In genomic region chr10:81462415-81462804, GRCm38 (mm10) we compare ENCODE assay signal across 14 mouse cellular contexts. TPM values are rescaled to one million over a fixed set of nuclear protein-coding genes. Genes with fewer than 3 reads are reported as not detected.
DNase-seq lines count a peak whose midpoint lies in the region; ATAC-seq and TF ChIP-seq lines count a peak whose summit lies in the region.
"Had no signal": no experiment of that assay in that cellular context is flagged by ENCODE, and none has a peak within 500 bp of the region (broad histone marks: within the 10 kb centered on the region; RNA-seq: fewer than 3 reads in every experiment).

No protein-coding gene starts in this region.

- no peak for TF ChIP-seq POLR2A in thymus, adult 2 months (IDR thresholded peaks at IDR 0.05; ENCODE audit: control insufficient read depth, extremely low read depth, insufficient read depth, low read length, poor library complexity)

- H3K36me3 ChIP-seq in E14TG2a.4 (ENCODE audit: insufficient read depth, low read length): peaks cover 8% of the 10 kb centered on the region
- no peaks in the 10 kb centered on the region for H3K36me3 ChIP-seq in liver, postnatal 0 days (replicated peaks; ENCODE audit: insufficient read depth, low read length)
- H3K36me3 ChIP-seq in forebrain, embryonic 11.5 days (ENCODE audit: control insufficient read depth, insufficient read depth, low read length): no peaks in the 10 kb centered on the region
- no peaks in the 10 kb centered on the region for H3K36me3 ChIP-seq in thymus, adult 2 months (ENCODE audit: control insufficient read depth, insufficient read depth, low read length)
- H3K36me3 ChIP-seq: G1E had no signal

- DNase-seq in cerebellum, adult 11-12 months: peak; percentile 35
- DNase-seq in cerebellum, adult 9-10 months: no peak
- peak; percentile 2 to 8 for DNase-seq in layer of hippocampus, postnatal 25 days (ENCODE audit: extremely low spot score in 1 of 2, low spot score in 1 of 2)
- DNase-seq in layer of hippocampus, adult 9-10 months (ENCODE audit: low spot score): no peak
- peak; percentile 22 for DNase-seq in liver, postnatal 0 days
- DNase-seq in forebrain, embryonic 11.5 days (ENCODE audit: low spot score): no peak
- DNase-seq in thymus, adult 2 months: no peak
- DNase-seq: gastrocnemius, postnatal 25 days; kidney, adult 8-10 months; lung, postnatal 10 days; thymus, postnatal 36 days had no signal

- peaks cover 18% of the 10 kb centered on the region for H3K27me3 ChIP-seq in E14TG2a.4 (ENCODE audit: insufficient read depth, low read length)
- H3K27me3 ChIP-seq in liver, postnatal 0 days (ENCODE audit: insufficient read depth, low read length): peaks cover 73% of the 10 kb centered on the region
- H3K27me3 ChIP-seq in forebrain, embryonic 11.5 days (ENCODE audit: control insufficient read depth, insufficient read depth, low read length): peaks cover 56% of the 10 kb centered on the region
- H3K27me3 ChIP-seq in thymus, adult 2 months (ENCODE audit: control insufficient read depth, insufficient read depth, low read length): no peaks in the 10 kb centered on the region; the same call in 1 of the 2 replicates

- TF ChIP-seq CTCF in E14TG2a.4 (conservative IDR thresholded peaks at IDR 0.05; ENCODE audit: low read length): no peak
- TF ChIP-seq CTCF in liver, postnatal 0 days (IDR thresholded peaks at IDR 0.05; ENCODE audit: low read depth): no peak
- TF ChIP-seq CTCF in thymus, adult 2 months (IDR thresholded peaks at IDR 0.05; ENCODE audit: borderline replicate concordance, control insufficient read depth, extremely low read depth, insufficient read depth, low read length, poor library complexity): no peak

- H3K27ac ChIP-seq in liver, postnatal 0 days (ENCODE audit: low read depth): no peak overlapping the region
- no peak overlapping the region for H3K27ac ChIP-seq in forebrain, embryonic 11.5 days (ENCODE audit: low read depth, low read length)
- H3K27ac ChIP-seq in thymus, adult 2 months (ENCODE audit: control insufficient read depth, insufficient read depth, low read length): no peak overlapping the region
- H3K27ac ChIP-seq: forebrain, embryonic 12.5 days had no signal

- no peak for TF ChIP-seq EP300 in liver, postnatal 0 days (IDR thresholded peaks at IDR 0.05; ENCODE audit: low read depth)

- no peak overlapping the region for H3K9ac ChIP-seq in liver, postnatal 0 days (replicated peaks)
- no peak overlapping the region for H3K9ac ChIP-seq in forebrain, embryonic 11.5 days (ENCODE audit: low read length)
- H3K9ac ChIP-seq: forebrain, embryonic 12.5 days had no signal

- peaks cover 88% of the 10 kb centered on the region for H3K4me1 ChIP-seq in E14TG2a.4 (replicated peaks; ENCODE audit: low read depth, low read length)
- peaks cover 17% of the 10 kb centered on the region for H3K4me1 ChIP-seq in liver, postnatal 0 days (ENCODE audit: insufficient read depth)
- H3K4me1 ChIP-seq in forebrain, embryonic 11.5 days (replicated peaks; ENCODE audit: control insufficient read depth, insufficient read depth, low read length): peaks cover 9% of the 10 kb centered on the region
- peaks cover 11% of the 10 kb centered on the region for H3K4me1 ChIP-seq in thymus, adult 2 months (replicated peaks; ENCODE audit: control insufficient read depth, insufficient read depth, low read length)

- no peak for ATAC-seq in liver, postnatal 0 days
- ATAC-seq in forebrain, embryonic 11.5 days (replicated peaks; ENCODE audit: low FRiP score): no peak

- H3K9me3 ChIP-seq in E14TG2a.4 (ENCODE audit: low read length): no peaks in the 10 kb centered on the region
- H3K9me3 ChIP-seq in liver, postnatal 0 days (ENCODE audit: low read length): no peaks in the 10 kb centered on the region
- no peaks in the 10 kb centered on the region for H3K9me3 ChIP-seq in forebrain, embryonic 11.5 days (ENCODE audit: control insufficient read depth, low read length)
- H3K9me3 ChIP-seq: forebrain, embryonic 12.5 days; G1E had no signal

- 38% methylated on average over 7 of the region's 7 CpGs for WGBS in liver, postnatal 0 days (ENCODE audit: insufficient replicate concordance)
- 37% methylated on average over 7 of the region's 7 CpGs for WGBS in forebrain, embryonic 11.5 days
- WGBS in thymus, adult 2 months: 60% methylated on average over 7 of the region's 7 CpGs

- peak overlapping the region; percentile 54 for H3K4me3 ChIP-seq in E14TG2a.4 (replicated peaks; ENCODE audit: low read length)
- no peak overlapping the region for H3K4me3 ChIP-seq in liver, postnatal 0 days (ENCODE audit: low read depth, low read length)
- H3K4me3 ChIP-seq in forebrain, embryonic 11.5 days (ENCODE audit: low read depth, low read length): no peak overlapping the region
- no peak overlapping the region for H3K4me3 ChIP-seq in thymus, adult 2 months (ENCODE audit: control insufficient read depth, insufficient read depth, low read length)
- H3K4me3 ChIP-seq: forebrain, embryonic 12.5 days had no signal

- H3K4me2 ChIP-seq in liver, postnatal 0 days (ENCODE audit: low read depth, low read length): peak overlapping the region; percentile 35; the same call in 1 of the 2 replicates
- H3K4me2 ChIP-seq in forebrain, embryonic 11.5 days (ENCODE audit: low read depth, low read length, severe bottlenecking): no peak overlapping the region
- H3K4me2 ChIP-seq: forebrain, embryonic 12.5 days had no signal

RNA-seq across cellular contexts. Expression of gene Nfic, which starts 7.0 kb away (rescaled TPM):
- total RNA-seq in layer of hippocampus, postnatal 25 days (2021): 10 to 100 TPM; 59.5 to 66.8 TPM
- polyA plus RNA-seq in liver, postnatal 0 days (2015; fragmentation: Nextera tagmentation; extraction: Ambion mirVana): 19.6 and 21.1 TPM in 2 replicates
- polyA plus RNA-seq in forebrain, embryonic 11.5 days (2014; fragmentation: Nextera tagmentation; extraction: Ambion mirVana): 10.5 and 10.8 TPM in 2 replicates
- 26.3 and 26.7 TPM in 2 replicates for polyA plus RNA-seq in thymus, adult 2 months (2012; rRNA removed)

RNA-seq across cellular contexts. Expression of gene Celf5, which starts 20.1 kb away (rescaled TPM):
- total RNA-seq in layer of hippocampus, postnatal 25 days (2021): 100 to 1,000 TPM; 255 to 311 TPM
- not detected in 2 replicates for polyA plus RNA-seq in liver, postnatal 0 days (2015; fragmentation: Nextera tagmentation; extraction: Ambion mirVana)
- 9.7 and 19.6 TPM in 2 replicates for polyA plus RNA-seq in forebrain, embryonic 11.5 days (2014; fragmentation: Nextera tagmentation; extraction: Ambion mirVana)
- 4.3 and 5.1 TPM in 2 replicates for polyA plus RNA-seq in thymus, adult 2 months (2012; rRNA removed)

RNA-seq across cellular contexts. Expression of gene Ncln, which starts 33.8 kb away (rescaled TPM):
- total RNA-seq in layer of hippocampus, postnatal 25 days (2021): 10 to 100 TPM; 83.0 to 94.6 TPM
- polyA plus RNA-seq in liver, postnatal 0 days (2015; fragmentation: Nextera tagmentation; extraction: Ambion mirVana): 29.2 and 30.6 TPM in 2 replicates
- 71.8 and 72.3 TPM in 2 replicates for polyA plus RNA-seq in forebrain, embryonic 11.5 days (2014; fragmentation: Nextera tagmentation; extraction: Ambion mirVana)
- polyA plus RNA-seq in thymus, adult 2 months (2012; rRNA removed): 332 and 337 TPM in 2 replicates

RNA-seq across cellular contexts. Expression of gene S1pr4, which starts 37.5 kb away (rescaled TPM):
- under 1 TPM; 0.35 to 0.54 TPM for total RNA-seq in layer of hippocampus, postnatal 25 days (2021)
- 6.3 and 7.4 TPM in 2 replicates for polyA plus RNA-seq in liver, postnatal 0 days (2015; fragmentation: Nextera tagmentation; extraction: Ambion mirVana)
- polyA plus RNA-seq in forebrain, embryonic 11.5 days (2014; fragmentation: Nextera tagmentation; extraction: Ambion mirVana): 0.36 and 0.68 TPM in 2 replicates
- 84.3 and 87.2 TPM in 2 replicates for polyA plus RNA-seq in thymus, adult 2 months (2012; rRNA removed)

Comparison
In these comparisons a context has a peak if more than half of its experiments do, and no peak if none do; other contexts are left out.
1. DNase-seq: peak in cerebellum, adult 11-12 months (single experiment), layer of hippocampus, postnatal 25 days (2 of 2) and liver, postnatal 0 days (single experiment); none in cerebellum, adult 9-10 months (single experiment), layer of hippocampus, adult 9-10 months (single experiment), forebrain, embryonic 11.5 days (single experiment) and thymus, adult 2 months (single experiment).